Mouse (Mus musculus) ovary, postnatal 36 days (tissue): ENCODE measurements around the gene Ttc30a2.

Experiments
- DNase-seq: peaks from one replicate; pipeline ENCODE4 v3.0.0; 2022; ENCODE audit warnings: low spot score, mixed read lengths

The Ttc30a2 gene

DNA sequence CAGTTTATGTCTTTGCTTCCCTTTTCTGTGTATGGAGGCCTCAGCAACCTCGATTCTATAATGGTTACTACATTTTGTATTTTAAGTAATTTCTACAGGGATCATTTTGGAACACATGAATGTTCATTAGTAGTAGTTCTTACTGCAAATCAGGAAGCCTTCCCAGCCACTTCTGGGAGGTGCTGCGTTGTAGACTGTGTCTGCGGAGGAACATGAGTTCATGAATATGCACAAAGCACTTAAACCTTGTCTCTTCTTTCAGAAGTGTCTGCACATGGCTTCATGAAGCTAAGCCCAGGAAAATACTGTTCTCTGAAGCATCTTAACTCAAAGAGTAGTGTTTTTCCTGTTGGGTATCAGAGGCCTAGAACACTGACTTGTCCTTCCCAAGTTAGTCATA, 50.0 kb downstream of the Ttc30a2 start:
- no peak for DNase-seq

DNA sequence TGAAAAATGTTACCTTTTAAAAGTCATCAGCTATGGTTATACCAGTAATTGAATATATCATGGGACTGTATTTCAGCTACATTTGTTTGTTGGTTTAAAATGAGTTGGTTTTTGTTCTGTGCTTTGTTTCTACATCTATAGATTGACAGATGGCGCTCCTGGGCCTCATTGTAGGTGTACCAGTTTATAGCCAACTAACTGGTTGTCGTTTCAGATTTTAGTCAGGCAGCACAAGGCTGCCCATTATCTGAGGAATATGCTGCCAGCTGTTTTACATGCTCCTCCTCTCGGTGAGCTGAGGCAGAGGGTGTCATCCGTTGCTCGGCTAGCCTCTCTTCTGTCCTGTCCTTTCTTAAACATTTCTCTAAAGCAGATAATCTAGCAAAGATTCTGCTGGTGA, 51.9 kb downstream of the Ttc30a2 start:
- no peak for DNase-seq
